Mouse (Mus musculus): ENCODE data around the gene Itpkc.

GRCm38 (mm10) chr7:27189271-27189931, 39.1 kb downstream of the Itpkc start:
- TF ChIP-seq CHD2 (IDR thresholded peaks at IDR 0.05; ENCODE audit: low read depth, low read length) (no peak), HCFC1 (IDR thresholded peaks at IDR 0.05; ENCODE audit: borderline replicate concordance, insufficient read depth, low read length) (no peak)
